Mouse (Mus musculus) cortical plate, adult 2 months (tissue): ENCODE measurements at regions not wholly inside any gene's neighbourhood (a gene's known extent, or its start where the extent isn't known, plus 50 kb on each side); places are given as distances from the start of the nearest gene placed in this dataset.
"Not testable (repeated sequence)": the region's sequence is repeated elsewhere in the genome, so short reads cannot be mapped to it uniquely, and the experiment has no call there.

Experiments
- H3K27ac ChIP-seq: fragments of 200-500 bp; 2 replicates; pipeline ENCODE4 v1.5.1; 2012; ENCODE audit warnings: low read length, control low read depth, inconsistent platforms; ENCODE audit not compliant: insufficient read depth
- H3K4me1 ChIP-seq: fragments of 200-500 bp; 2 replicates; pipeline ENCODE4 v1.6.1; 2011; ENCODE audit warnings: low read length; ENCODE audit not compliant: control insufficient read depth, insufficient read depth
- H3K4me3 ChIP-seq: fragments of 200-500 bp; 2 replicates; pipeline ENCODE4 v1.5.1; 2011; ENCODE audit warnings: mild to moderate bottlenecking, low read length, control low read depth; ENCODE audit not compliant: insufficient read depth
- CTCF ChIP-seq: fragments of 200-500 bp; IDR thresholded peaks from 2 replicates; pipeline ENCODE4 v1.5.1; 2011; ENCODE audit warnings: mild to moderate bottlenecking, control low read depth, low read length; ENCODE audit not compliant: insufficient read depth; ENCODE audit errors: extremely low read depth
- POLR2A ChIP-seq: fragments of 200-500 bp; IDR thresholded peaks from 2 replicates; pipeline ENCODE4 v1.6.1; 2011; ENCODE audit warnings: mild to moderate bottlenecking, low read length, control low read depth; ENCODE audit not compliant: insufficient read depth; ENCODE audit errors: extremely low read depth

DNA sequence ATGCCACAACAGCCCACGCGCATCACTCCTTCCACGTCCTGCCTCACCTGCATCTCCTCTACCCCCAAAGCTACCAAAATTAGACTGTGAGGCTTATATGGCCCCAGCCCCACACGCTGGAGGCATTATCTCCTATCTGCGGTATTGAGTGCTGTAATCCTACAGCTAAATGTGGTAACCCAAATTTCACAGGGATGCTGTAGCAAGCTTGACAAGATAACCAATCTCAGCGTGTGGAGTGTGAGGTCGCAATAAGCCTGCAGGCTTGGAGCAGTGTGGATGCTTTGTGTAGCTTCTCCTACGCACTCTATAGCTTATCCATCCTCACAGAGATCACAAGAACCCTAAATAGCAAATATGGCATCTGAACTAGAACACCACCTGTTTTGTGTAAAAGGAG is 251.2 kb upstream of the Kcnh8 start:
- no peak for TF ChIP-seq CTCF
- no peak for TF ChIP-seq POLR2A
- no peak overlapping the region for H3K4me3 ChIP-seq
- no peak overlapping the region for H3K27ac ChIP-seq

GRCm38 (mm10) chr17:52350696-52351095 is 251.8 kb upstream of the Kcnh8 start:
- Histone ChIP-seq H3K4me3 (no peak overlapping the region), H3K4me1 (no peaks in the 10 kb centered on the region; the same call in 1 of the 2 replicates), H3K27ac (no peak overlapping the region)
- TF ChIP-seq POLR2A: no peak
- TF ChIP-seq CTCF: no peak

More for the DNA sequence above, 251.2 kb upstream of the Kcnh8 start:
- no peaks in the 10 kb centered on the region; the same call in 1 of the 2 replicates for H3K4me1 ChIP-seq

GRCm38 (mm10) chr17:52349872-52350271 is 252.6 kb upstream of the Kcnh8 start:
- Histone ChIP-seq H3K4me1 (no peaks in the 10 kb centered on the region; the same call in 1 of the 2 replicates), H3K27ac (no peak overlapping the region), H3K4me3 (no peak overlapping the region)
- no peak for TF ChIP-seq POLR2A
- TF ChIP-seq CTCF: no peak

DNA sequence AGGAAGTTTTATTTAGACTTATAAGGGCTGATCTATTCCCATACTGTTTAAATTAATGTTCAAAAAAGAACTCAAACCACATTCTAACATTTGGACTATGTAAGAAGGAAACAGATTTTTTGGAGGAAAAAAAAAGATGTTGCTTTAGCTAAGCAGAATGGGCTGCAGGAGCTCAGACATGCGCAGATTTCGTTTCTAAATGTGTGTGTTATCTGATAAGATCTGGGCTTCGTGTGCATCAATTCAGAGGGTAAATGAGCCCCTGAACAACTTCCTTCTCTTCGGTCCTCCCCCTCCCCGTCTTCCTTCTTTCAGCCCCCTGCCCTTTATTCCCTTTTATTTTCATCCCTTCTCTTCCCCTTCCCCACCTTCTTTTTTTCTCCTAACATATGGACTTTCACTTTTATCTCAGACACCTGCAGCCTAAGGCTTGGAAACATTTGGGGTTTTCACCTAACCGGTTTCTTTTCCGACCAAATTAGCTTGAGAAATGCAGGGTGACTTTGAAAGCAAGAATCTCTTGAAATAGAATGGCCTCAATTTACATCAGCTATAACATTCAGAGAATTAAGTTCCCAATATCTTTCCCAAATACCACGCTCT is 253.9 kb upstream of the Kcnh8 start:
- no peak for TF ChIP-seq POLR2A
- no peak for TF ChIP-seq CTCF
- H3K27ac ChIP-seq: peak overlapping the region; percentile 65

GRCm38 (mm10) chr17:52320586-52320985 is 281.9 kb upstream of the Kcnh8 start:
- Histone ChIP-seq H3K4me3 (no peak overlapping the region), H3K27ac (no peak overlapping the region), H3K4me1 (no peaks in the 10 kb centered on the region)
- TF ChIP-seq CTCF (no peak), POLR2A (no peak)

More for the DNA sequence above, 253.9 kb upstream of the Kcnh8 start:
- Histone ChIP-seq H3K4me1 (no peaks in the 10 kb centered on the region; the same call in 1 of the 2 replicates), H3K4me3 (no peak overlapping the region)

GRCm38 (mm10) chr17:52316976-52317375 is 285.5 kb upstream of the Kcnh8 start:
- no peak for TF ChIP-seq CTCF
- no peak for TF ChIP-seq POLR2A
- Histone ChIP-seq H3K4me3 (no peak overlapping the region), H3K4me1 (no peaks in the 10 kb centered on the region), H3K27ac (no peak overlapping the region)

DNA sequence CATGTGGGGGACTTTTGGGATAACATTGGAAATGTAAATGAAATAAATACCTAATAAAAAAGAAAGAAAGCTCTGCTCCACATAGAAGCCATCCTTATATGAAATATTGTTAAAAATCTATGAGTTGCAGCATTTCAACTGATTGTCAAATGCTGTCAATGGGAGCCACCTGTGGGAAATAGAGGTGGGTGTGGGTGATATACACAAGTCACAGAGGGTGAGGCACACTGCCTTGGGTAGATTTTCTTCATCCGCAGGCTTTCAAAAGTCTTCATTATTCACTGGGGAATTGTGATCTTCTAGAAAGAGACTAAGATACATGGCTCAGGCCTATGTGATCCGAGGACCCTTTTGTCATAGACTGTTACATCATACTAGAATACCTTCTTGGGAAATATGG is 286.6 kb upstream of the Kcnh8 start:
- no peaks in the 10 kb centered on the region for H3K4me1 ChIP-seq
- TF ChIP-seq CTCF (no peak), POLR2A (no peak)
- H3K27ac ChIP-seq: no peak overlapping the region
- H3K4me3 ChIP-seq: no peak overlapping the region

- H3K4me3 ChIP-seq, H3K27ac ChIP-seq, H3K4me1 ChIP-seq: not testable (repeated sequence)
These were observed 287.1 kb upstream of the Kcnh8 start for GRCm38 (mm10) chr17:52315456-52315855.

DNA sequence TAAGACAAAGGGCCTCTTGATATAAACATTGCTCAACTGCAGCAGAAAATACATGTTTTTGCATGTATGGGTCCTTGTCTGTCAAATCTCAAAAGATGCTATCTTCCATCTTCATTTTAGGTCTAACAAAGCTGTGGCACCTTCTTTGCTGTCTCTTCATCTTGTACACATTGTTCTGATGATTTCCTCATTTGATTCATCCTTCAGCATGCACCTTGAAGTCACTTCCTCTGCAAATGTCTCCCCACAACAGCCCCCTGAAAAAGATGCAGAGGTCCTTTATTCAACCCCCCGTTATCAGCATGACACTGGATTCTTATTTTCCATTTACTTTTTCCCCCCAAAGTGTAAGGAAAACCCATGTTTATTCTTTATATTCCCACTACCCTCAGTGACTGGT is 290.5 kb upstream of the Kcnh8 start:
- Histone ChIP-seq H3K4me3 (no peak overlapping the region), H3K4me1 (peaks cover 1% of the 10 kb centered on the region; the same call in 1 of the 2 replicates), H3K27ac (no peak overlapping the region)
- TF ChIP-seq POLR2A (no peak), CTCF (no peak)

- Histone ChIP-seq H3K4me3 (no peak overlapping the region), H3K4me1 (peaks cover 1% of the 10 kb centered on the region; the same call in 1 of the 2 replicates), H3K27ac (no peak overlapping the region)
- TF ChIP-seq CTCF (no peak), POLR2A (no peak)
These were observed 293.7 kb upstream of the Kcnh8 start for GRCm38 (mm10) chr17:52308789-52309188.

DNA sequence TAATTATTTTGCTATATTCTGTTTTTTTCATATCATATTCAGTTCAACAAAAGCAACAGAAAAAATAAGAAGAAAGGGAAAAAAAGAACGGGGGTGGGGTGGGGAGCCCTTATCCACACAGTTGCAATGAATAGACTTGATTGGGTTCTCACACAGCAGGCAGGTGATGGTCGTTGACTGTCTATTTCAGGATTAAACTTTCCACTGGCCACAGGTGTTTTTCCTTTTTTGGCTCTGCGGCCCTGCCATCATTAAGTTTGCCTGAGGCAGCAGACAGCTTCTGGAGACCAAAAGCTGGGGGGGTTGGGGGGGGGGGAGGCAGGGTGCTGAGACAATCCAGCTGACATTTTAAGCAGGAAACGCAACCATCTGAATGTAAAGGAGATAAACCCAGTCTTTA is 298.4 kb upstream of the Kcnh8 start:
- H3K4me1 ChIP-seq: peaks cover 1% of the 10 kb centered on the region; the same call in 1 of the 2 replicates
- H3K4me3 ChIP-seq: no peak overlapping the region
- no peak for TF ChIP-seq POLR2A
- no peak for TF ChIP-seq CTCF
- H3K27ac ChIP-seq: no peak overlapping the region
